Mouse (Mus musculus): Measurements from ENCODE around the gene Klk11. TPM values are rescaled to one million over a fixed set of nuclear protein-coding genes. Genes with fewer than 3 reads are reported as not detected.

The Klk11 gene
- polyA plus RNA-seq (2014; fragmentation: Illumina TruSeq; extraction: RNeasy Lipid Tissue Mini Kit (QIAGEN cat#74804); ENCODE audit: low read depth, low replicate concordance) = not detected

DNA sequence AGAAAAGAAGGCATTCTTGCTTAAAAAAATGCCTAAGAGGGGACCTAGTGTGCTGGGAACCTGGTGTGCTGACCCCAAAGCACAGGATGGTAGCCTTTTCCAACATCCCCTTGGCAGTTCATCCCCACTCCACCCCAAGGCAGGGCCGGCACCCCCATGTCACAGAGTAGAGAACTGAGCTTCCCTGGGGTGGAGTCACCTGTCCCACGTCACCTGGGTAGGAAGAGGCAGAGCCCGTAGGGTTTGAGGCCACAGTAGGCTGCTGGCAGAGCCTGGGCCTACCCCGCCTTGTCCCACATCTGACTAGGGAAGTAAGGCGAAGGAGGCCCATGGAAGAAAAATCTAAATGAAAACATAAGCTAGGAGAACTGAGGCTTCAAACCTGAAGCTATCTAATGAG lies at the start of gene Klk11:
Gene Klk11 (plus strand): TSS at position 241 of the 400 bp plus-strand sequence.

GRCm38 (mm10) chr7:43768597-43768996 lies 5.8 kb upstream of the Klk11 start, which contains the start of gene Klk12:
TSS of gene Klk12 (plus strand) at chr7:43768897.

GRCm38 (mm10) chr7:43780746-43781145 lies 6.3 kb downstream of the Klk11 start, which contains the start of gene Klk10:
TSS of gene Klk10 (plus strand) at chr7:43781035.

GRCm38 (mm10) chr7:43791591-43791990 lies 17.2 kb downstream of the Klk11 start, which contains the start of gene Klk9:
TSS of gene Klk9 (plus strand) at chr7:43791891.

DNA sequence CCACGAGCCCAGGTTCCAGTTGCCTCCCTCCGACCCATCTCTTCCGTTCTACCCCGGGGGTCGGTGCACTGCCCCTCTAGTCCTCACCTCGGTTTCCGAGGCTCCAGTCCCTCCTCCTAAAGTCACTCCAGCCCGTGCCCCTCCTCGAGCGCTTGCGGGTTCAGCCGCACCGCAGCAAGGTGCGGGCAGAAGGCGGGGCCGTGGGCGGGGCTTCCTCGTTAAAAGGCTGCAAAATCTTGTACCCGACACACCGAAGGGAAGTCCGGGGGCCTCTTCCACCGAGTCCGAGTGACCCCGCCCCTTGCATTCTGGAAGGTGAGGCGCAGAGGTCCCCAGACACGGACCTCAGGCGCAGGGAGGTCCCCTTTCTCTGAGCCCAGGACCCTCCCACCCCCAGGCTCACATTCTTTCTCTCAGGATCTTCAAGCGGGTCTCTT lies 22.9 kb downstream of the Klk11 start, which contains the start of gene Klk8:
Gene Klk8 (plus strand): TSS at position 245 of the 437 bp plus-strand sequence.

GRCm38 (mm10) chr7:43810994-43811393 lies 36.6 kb downstream of the Klk11 start, which contains the start of gene Klk7:
TSS of gene Klk7 (plus strand) at chr7:43811294.

GRCm38 (mm10) chr7:43824199-43824598 lies 49.8 kb downstream of the Klk11 start, which contains the start of gene Klk6:
TSS of gene Klk6 (plus strand) at chr7:43824499.

Other genes with a start within 250 kb of the Klk11 start
- gene Cd33, start 230.2 kb upstream of the Klk11 start, polyA plus RNA-seq (2014; fragmentation: Illumina TruSeq; extraction: RNeasy Lipid Tissue Mini Kit (QIAGEN cat#74804); ENCODE audit: low read depth, low replicate concordance) = 1.7 TPM
- gene Zfp658, start 212.3 kb upstream of the Klk11 start, polyA plus RNA-seq (2014; fragmentation: Illumina TruSeq; extraction: RNeasy Lipid Tissue Mini Kit (QIAGEN cat#74804); ENCODE audit: low read depth, low replicate concordance) = 1.6 TPM
- gene Zfp719, start 195.0 kb upstream of the Klk11 start, polyA plus RNA-seq (2014; fragmentation: Illumina TruSeq; extraction: RNeasy Lipid Tissue Mini Kit (QIAGEN cat#74804); ENCODE audit: low read depth, low replicate concordance) = 13.8 TPM
- not detected for gene Zfp819, start 167.4 kb upstream of the Klk11 start, polyA plus RNA-seq (2014; fragmentation: Illumina TruSeq; extraction: RNeasy Lipid Tissue Mini Kit (QIAGEN cat#74804); ENCODE audit: low read depth, low replicate concordance)
- gene Ceacam18, start 139.9 kb upstream of the Klk11 start, polyA plus RNA-seq (2014; fragmentation: Illumina TruSeq; extraction: RNeasy Lipid Tissue Mini Kit (QIAGEN cat#74804); ENCODE audit: low read depth, low replicate concordance) = not detected
- 0.32 TPM for gene Siglece, start 114.4 kb upstream of the Klk11 start, polyA plus RNA-seq (2014; fragmentation: Illumina TruSeq; extraction: RNeasy Lipid Tissue Mini Kit (QIAGEN cat#74804); ENCODE audit: low read depth, low replicate concordance)
- 1.4 TPM for gene Ctu1, start 102.6 kb upstream of the Klk11 start, polyA plus RNA-seq (2014; fragmentation: Illumina TruSeq; extraction: RNeasy Lipid Tissue Mini Kit (QIAGEN cat#74804); ENCODE audit: low read depth, low replicate concordance)
- not detected for gene Klk14, start 84.2 kb upstream of the Klk11 start, polyA plus RNA-seq (2014; fragmentation: Illumina TruSeq; extraction: RNeasy Lipid Tissue Mini Kit (QIAGEN cat#74804); ENCODE audit: low read depth, low replicate concordance)
- not detected for gene Klk13, start 62.0 kb upstream of the Klk11 start, polyA plus RNA-seq (2014; fragmentation: Illumina TruSeq; extraction: RNeasy Lipid Tissue Mini Kit (QIAGEN cat#74804); ENCODE audit: low read depth, low replicate concordance)
- gene Klk12, start 5.7 kb upstream of the Klk11 start, polyA plus RNA-seq (2014; fragmentation: Illumina TruSeq; extraction: RNeasy Lipid Tissue Mini Kit (QIAGEN cat#74804); ENCODE audit: low read depth, low replicate concordance) = not detected
- gene Klk10, start 6.4 kb downstream of the Klk11 start, polyA plus RNA-seq (2014; fragmentation: Illumina TruSeq; extraction: RNeasy Lipid Tissue Mini Kit (QIAGEN cat#74804); ENCODE audit: low read depth, low replicate concordance) = not detected
- not detected for gene Klk9, start 17.3 kb downstream of the Klk11 start, polyA plus RNA-seq (2014; fragmentation: Illumina TruSeq; extraction: RNeasy Lipid Tissue Mini Kit (QIAGEN cat#74804); ENCODE audit: low read depth, low replicate concordance)
- gene Klk8, start 23.0 kb downstream of the Klk11 start, polyA plus RNA-seq (2014; fragmentation: Illumina TruSeq; extraction: RNeasy Lipid Tissue Mini Kit (QIAGEN cat#74804); ENCODE audit: low read depth, low replicate concordance) = not detected
- gene Klk7, start 36.7 kb downstream of the Klk11 start, polyA plus RNA-seq (2014; fragmentation: Illumina TruSeq; extraction: RNeasy Lipid Tissue Mini Kit (QIAGEN cat#74804); ENCODE audit: low read depth, low replicate concordance) = not detected
- gene Klk6, start 49.9 kb downstream of the Klk11 start, polyA plus RNA-seq (2014; fragmentation: Illumina TruSeq; extraction: RNeasy Lipid Tissue Mini Kit (QIAGEN cat#74804); ENCODE audit: low read depth, low replicate concordance) = not detected
- not detected for gene Klk5, start 67.4 kb downstream of the Klk11 start, polyA plus RNA-seq (2014; fragmentation: Illumina TruSeq; extraction: RNeasy Lipid Tissue Mini Kit (QIAGEN cat#74804); ENCODE audit: low read depth, low replicate concordance)
- not detected for gene Klk4, start 106.6 kb downstream of the Klk11 start, polyA plus RNA-seq (2014; fragmentation: Illumina TruSeq; extraction: RNeasy Lipid Tissue Mini Kit (QIAGEN cat#74804); ENCODE audit: low read depth, low replicate concordance)
- gene Klk15, start 159.1 kb downstream of the Klk11 start, polyA plus RNA-seq (2014; fragmentation: Illumina TruSeq; extraction: RNeasy Lipid Tissue Mini Kit (QIAGEN cat#74804); ENCODE audit: low read depth, low replicate concordance) = not detected
- 0.57 TPM for gene Klk1b8, start 176.1 kb downstream of the Klk11 start, polyA plus RNA-seq (2014; fragmentation: Illumina TruSeq; extraction: RNeasy Lipid Tissue Mini Kit (QIAGEN cat#74804); ENCODE audit: low read depth, low replicate concordance)
- gene Klk1b1, start 192.1 kb downstream of the Klk11 start, polyA plus RNA-seq (2014; fragmentation: Illumina TruSeq; extraction: RNeasy Lipid Tissue Mini Kit (QIAGEN cat#74804); ENCODE audit: low read depth, low replicate concordance) = not detected
- gene Klk1b9, start 201.5 kb downstream of the Klk11 start, polyA plus RNA-seq (2014; fragmentation: Illumina TruSeq; extraction: RNeasy Lipid Tissue Mini Kit (QIAGEN cat#74804); ENCODE audit: low read depth, low replicate concordance) = 0.97 TPM
- gene Klk1b11, start 221.3 kb downstream of the Klk11 start, polyA plus RNA-seq (2014; fragmentation: Illumina TruSeq; extraction: RNeasy Lipid Tissue Mini Kit (QIAGEN cat#74804); ENCODE audit: low read depth, low replicate concordance) = not detected
- not detected for gene Klk1b26, start 237.6 kb downstream of the Klk11 start, polyA plus RNA-seq (2014; fragmentation: Illumina TruSeq; extraction: RNeasy Lipid Tissue Mini Kit (QIAGEN cat#74804); ENCODE audit: low read depth, low replicate concordance)